Mouse (Mus musculus) C3H10T1/2 (cell line): ENCODE results near the gene Rps6. TPM values are rescaled to one million over a fixed set of nuclear protein-coding genes. Genes with fewer than 3 reads are reported as not detected.

Experiments
- polyA plus RNA-seq, 2 experiments: library from polyadenylated mRNA; unstranded; fragments of >200 nt; fragmentation: generic; extraction: Trizol; gene quantifications; one replicate each; pipeline ENCODE4 v1.2.1; 2012; ENCODE audit warnings: missing spikeins in 2 of 2

The Rps6 gene
- 1,000 to 10,000 TPM; 3,053 to 3,272 TPM for polyA plus RNA-seq

DNA sequence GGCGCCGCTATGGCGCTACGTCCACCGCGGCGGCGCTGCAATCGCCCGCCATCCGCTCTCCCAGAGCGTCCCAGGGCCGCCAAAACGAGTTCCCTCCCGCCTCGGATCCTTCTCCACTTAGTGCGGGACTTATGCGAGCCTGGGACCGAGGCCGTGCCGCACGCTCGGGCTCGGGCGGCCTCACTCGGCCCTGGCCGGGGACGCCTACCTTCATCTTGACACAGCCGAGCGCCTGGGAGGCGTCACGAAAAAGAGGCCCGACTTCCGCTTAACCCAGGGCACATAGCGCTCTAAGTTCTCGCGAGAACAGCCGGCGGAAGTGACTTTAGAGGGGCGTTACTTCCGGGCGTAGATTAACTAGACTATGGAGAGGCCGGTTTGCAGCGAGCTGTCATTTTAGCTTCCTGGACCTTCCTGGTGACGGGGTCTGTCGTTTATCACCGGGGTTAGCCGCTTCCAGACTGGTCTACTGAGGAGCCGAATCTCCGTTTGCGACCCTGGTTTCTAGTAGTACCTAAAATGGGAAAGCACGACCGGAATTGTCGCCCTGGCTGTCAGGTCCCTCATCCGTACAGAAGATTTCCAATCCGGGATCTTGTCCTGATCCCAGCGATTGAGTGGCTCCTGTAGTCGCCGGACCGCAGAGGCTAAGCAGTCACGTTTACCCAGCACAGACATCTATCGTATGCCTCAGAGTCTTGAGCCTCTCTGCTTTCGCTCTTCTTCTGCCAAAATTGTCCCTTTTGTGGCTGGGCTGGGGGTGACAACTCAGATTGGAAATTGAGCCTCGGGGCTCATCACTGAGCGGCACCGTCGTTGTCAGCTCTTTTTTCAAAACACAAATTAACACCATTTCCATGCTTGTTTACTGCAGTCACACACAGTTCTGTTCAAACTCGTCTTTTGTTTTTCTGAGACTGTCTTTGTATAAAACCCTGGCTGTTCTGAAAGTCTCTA is at the start of gene Rps6:
Gene Rps6, minus strand, starts transcription at position 300 of the 957 bp plus-strand sequence.

DNA sequence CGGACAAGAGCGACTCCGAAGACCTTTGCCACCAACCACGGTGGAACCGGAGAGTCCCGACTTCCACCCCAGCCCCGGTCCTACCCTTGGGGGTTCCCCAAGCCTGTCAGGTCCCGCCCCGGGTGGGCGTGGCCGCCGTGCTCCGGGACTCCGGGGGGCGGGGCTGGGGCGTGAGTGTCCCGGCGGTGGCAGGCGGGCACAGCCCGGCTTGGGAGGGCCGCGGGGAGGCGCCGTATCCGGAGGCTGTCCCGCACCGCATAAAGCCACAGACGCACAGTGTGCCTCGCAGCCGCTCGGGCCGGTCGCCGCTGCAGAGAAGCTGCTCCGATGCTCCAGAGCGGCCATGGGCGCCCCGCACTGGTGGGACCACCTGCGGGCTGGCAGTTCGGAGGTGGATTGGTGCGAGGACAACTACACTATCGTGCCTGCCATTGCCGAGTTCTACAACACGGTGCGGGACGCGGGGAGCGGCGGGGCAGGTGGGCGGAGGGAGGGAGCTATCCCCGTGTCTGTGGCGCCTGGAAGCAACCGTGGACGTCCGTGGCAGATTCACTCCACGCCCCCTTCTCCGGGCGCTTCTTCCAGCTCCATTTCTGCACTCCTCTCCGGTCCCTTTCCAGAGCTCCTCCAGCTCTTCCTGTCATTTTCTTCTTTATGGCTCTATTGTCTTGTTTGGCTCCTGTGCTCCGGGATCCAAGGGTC is 17.1 kb upstream of the Rps6 start, which contains the start of gene Acer2:
Gene Acer2, plus strand, starts transcription at position 251 of the 702 bp plus-strand sequence.

Other genes with a start within 250 kb of the Rps6 start
- 1 to 10 TPM in 1 of 2 experiments, under 1 TPM in 1; 0.39 to 2.5 TPM for gene Haus6, start 245.4 kb downstream of the Rps6 start, polyA plus RNA-seq
- gene Plin2, start 187.4 kb downstream of the Rps6 start, polyA plus RNA-seq = 100 to 1,000 TPM; 196 to 202 TPM
- 1 to 10 TPM in 1 of 2 experiments, under 1 TPM in 1; 0.18 to 2.6 TPM for gene Dennd4c, start 108.9 kb downstream of the Rps6 start, polyA plus RNA-seq
- under 1 TPM; 0.02 to 0.06 TPM for gene Acer2, start 17.0 kb upstream of the Rps6 start, polyA plus RNA-seq